Mouse (Mus musculus) forebrain, embryonic 14.5 days (tissue): ENCODE results near the gene Grpel1. TPM values are rescaled to one million over a fixed set of nuclear protein-coding genes. Genes with fewer than 3 reads are reported as not detected.

Experiments used
- ATAC-seq: fragments of 200-750 bp; cut with Nextera tagmentation; 2 replicates; pipeline ENCODE4 v1.8.0; 2017; ENCODE audit warnings: mild to moderate bottlenecking, moderate library complexity
- DNase-seq: peaks from one replicate; pipeline ENCODE4 v3.0.0-alpha.2; 2015; ENCODE audit warnings: low spot score
- H3K27ac ChIP-seq: fragments of 300-500 bp; sonication (generic); 2 replicates; pipeline ENCODE4 v1.5.1; 2014; ENCODE audit warnings: low read depth, mild to moderate bottlenecking, control low read depth, low read length, moderate library complexity
- H3K27me3 ChIP-seq: fragments of 300-500 bp; sonication (generic); replicated peaks from 2 replicates; pipeline ENCODE4 v1.6.1; 2014; ENCODE audit warnings: low read length, control low read depth, mixed read lengths; ENCODE audit not compliant: control insufficient read depth, insufficient read depth
- H3K36me3 ChIP-seq: fragments of 300-500 bp; sonication (generic); 2 replicates; pipeline ENCODE4 v1.6.1; 2014; ENCODE audit warnings: low read length, control low read depth; ENCODE audit not compliant: control insufficient read depth, insufficient read depth
- H3K4me1 ChIP-seq: fragments of 300-500 bp; sonication (generic); 2 replicates; pipeline ENCODE4 v1.6.1; 2014; ENCODE audit warnings: antibody characterized with exemption, low read length, control low read depth; ENCODE audit not compliant: control insufficient read depth, insufficient read depth
- H3K4me2 ChIP-seq: fragments of 300-500 bp; sonication (generic); 2 replicates; pipeline ENCODE4 v1.6.1; 2014; ENCODE audit warnings: mild to moderate bottlenecking, control low read depth, low read length
- H3K4me3 ChIP-seq: fragments of 300-500 bp; sonication (generic); 2 replicates; pipeline ENCODE4 v1.5.1; 2014; ENCODE audit warnings: low read depth, low read length, control low read depth
- H3K9ac ChIP-seq: fragments of 300-500 bp; sonication (generic); 2 replicates; pipeline ENCODE4 v1.6.1; 2014; ENCODE audit warnings: mild to moderate bottlenecking, low read length, control low read depth, moderate library complexity
- H3K9me3 ChIP-seq: fragments of 300-500 bp; sonication (generic); replicated peaks from 2 replicates; pipeline ENCODE4 v1.6.1; 2016; ENCODE audit warnings: low read length, control low read depth, mixed read lengths; ENCODE audit not compliant: control insufficient read depth
- WGBS: fragments of 180-500 bp; shearing (Covaris S2); extraction: QIAGEN DNeasy Blood & Tissue Kit; methylation state at CpG from one replicate; pipeline ENCODE4 v1.1.7; 2014; 5-methylcytosine and 5-hydroxymethylcytosine counted together
- polyA plus RNA-seq: library from polyadenylated mRNA; unstranded; fragments of >200 nt; fragmentation: Nextera tagmentation; extraction: Ambion mirVana; gene quantifications from 2 replicates; pipeline ENCODE4 v1.2.1, GENCODE M21; 2014

The Grpel1 gene
- polyA plus RNA-seq, 1 experiment from 2014 or later = 58.5 TPM

DNA sequence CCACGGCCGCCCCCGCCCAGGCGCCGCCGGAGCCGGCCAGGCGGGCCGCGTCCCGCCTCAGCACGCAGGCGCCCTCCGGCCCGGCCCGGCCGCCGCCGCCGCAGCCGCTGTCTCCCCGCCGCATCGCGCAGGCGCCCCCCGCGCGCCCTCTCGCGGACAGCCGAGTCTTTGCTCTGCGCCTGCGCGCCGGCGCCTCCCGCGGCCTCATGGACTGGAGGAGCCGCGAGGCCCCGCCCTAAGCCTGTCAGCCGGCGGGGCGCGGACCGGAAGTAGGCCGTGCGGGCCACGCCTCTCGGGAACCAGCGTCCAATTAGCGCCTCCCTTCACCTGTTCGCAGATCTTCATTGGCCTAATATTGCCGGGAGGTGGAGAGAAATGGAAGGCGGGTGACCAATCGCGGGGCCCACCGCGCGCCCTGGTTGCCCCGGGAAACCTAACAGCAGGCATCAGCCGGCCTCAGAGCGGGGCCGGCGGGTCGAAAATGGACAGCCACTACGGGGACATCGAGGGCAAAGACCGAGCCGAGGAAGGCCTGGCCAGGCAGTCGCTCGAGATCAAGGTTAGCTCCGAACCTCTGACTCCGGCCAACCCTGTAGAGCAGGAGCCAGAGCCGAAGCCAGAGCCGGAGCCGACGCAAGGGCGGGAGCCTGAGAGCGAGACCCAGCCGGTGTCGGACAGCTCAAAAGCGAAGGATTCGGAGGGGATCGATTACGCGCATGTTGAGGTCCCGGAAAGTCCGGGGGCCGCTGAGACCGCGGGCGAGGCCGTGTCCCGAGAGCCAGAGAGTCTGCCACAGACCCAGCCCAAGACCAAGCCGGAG lies 19.6 kb downstream of the Grpel1 start, which contains the start of the genes Tada2b and Ccdc96:
Gene Tada2b, minus strand, starts transcription at position 115 of the 820 bp plus-strand sequence.
Gene Ccdc96, plus strand, starts transcription at position 418 of the 820 bp plus-strand sequence.
- peak; percentile 99 for DNase-seq
- Histone ChIP-seq H3K36me3 (no peaks in the 10 kb centered on the region), H3K9ac (peak within 1 kb of the TSS; percentile 91), H3K4me2 (peak within 1 kb of the TSS; percentile 98), H3K4me3 (peak within 1 kb of the TSS; percentile 86), H3K9me3 (no peaks in the 10 kb centered on the region), H3K27ac (peak within 1 kb of the TSS; percentile 65; the same call in 1 of the 2 replicates), H3K27me3 (no peaks in the 10 kb centered on the region), H3K4me1 (peaks cover 22% of the 10 kb centered on the region)
- peak; percentile 99 for ATAC-seq
- under 1% methylated on average over 84 of the region's 97 CpGs for WGBS

DNA sequence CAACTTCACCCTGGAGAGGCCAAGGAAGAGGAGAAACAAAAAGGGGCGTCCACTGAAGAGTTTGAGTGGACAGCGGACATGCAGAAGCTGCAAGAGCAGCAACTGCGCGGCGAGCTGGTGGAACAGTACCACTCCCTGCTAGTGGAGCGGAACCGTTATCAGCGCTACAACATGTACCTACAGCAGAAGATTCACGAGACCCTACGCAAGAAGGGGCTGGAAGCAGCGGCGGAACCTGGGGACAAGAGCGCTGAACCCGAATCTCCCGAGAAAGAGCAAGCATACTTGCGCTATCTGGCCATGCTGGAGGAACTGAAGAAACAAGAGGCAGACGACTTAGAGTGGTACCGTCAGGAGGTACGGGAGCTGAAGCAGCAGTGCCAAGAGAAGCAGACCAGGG lies 20.5 kb downstream of the Grpel1 start:
- 45% methylated on average over 19 of the region's 19 CpGs for WGBS
- H3K4me2 ChIP-seq = peak overlapping the region; percentile 98
- H3K9ac ChIP-seq = peak overlapping the region; percentile 68; the same call in 1 of the 2 replicates
- no peak for ATAC-seq
- no peak for DNase-seq
- 0 out of 2 replicates have a peak, but pooled peaks cover 5% of the 10 kb centered on the region for H3K36me3 ChIP-seq
- H3K4me3 ChIP-seq = peak overlapping the region; percentile 59
- no peak overlapping the region for H3K27ac ChIP-seq
- peaks cover 22% of the 10 kb centered on the region for H3K4me1 ChIP-seq
- H3K27me3 ChIP-seq = no peaks in the 10 kb centered on the region
- no peaks in the 10 kb centered on the region for H3K9me3 ChIP-seq

DNA sequence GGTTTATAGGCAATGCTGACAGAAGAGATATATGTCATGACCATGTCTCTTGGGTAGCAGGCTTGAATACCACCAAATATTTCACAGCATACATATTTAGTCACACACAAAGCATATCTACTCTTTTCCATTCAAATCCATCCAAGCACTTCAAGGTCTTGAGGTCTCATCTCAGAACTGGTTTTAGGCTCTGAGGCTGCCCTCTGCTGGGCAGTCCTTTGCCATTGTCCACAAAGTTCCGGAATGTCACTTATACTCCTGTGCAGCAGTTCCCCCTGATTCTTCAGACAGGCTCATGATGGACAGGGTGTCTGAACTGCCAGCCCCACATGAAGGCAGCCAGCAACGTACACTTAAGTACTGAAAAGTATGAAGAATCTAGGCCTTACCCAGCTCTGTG lies 24.4 kb downstream of the Grpel1 start:
- H3K27ac ChIP-seq = no peak overlapping the region
- ATAC-seq = no peak
- DNase-seq = peak; percentile 50
- H3K4me1 ChIP-seq = peaks cover 9% of the 10 kb centered on the region; the same call in 1 of the 2 replicates
- H3K36me3 ChIP-seq = peaks cover 41% of the 10 kb centered on the region
- no peak overlapping the region for H3K4me2 ChIP-seq
- H3K9me3 ChIP-seq = no peaks in the 10 kb centered on the region
- 50% methylated on average over 2 of the region's 2 CpGs for WGBS
- no peak overlapping the region for H3K4me3 ChIP-seq
- H3K9ac ChIP-seq = no peak overlapping the region
- H3K27me3 ChIP-seq = no peaks in the 10 kb centered on the region

DNA sequence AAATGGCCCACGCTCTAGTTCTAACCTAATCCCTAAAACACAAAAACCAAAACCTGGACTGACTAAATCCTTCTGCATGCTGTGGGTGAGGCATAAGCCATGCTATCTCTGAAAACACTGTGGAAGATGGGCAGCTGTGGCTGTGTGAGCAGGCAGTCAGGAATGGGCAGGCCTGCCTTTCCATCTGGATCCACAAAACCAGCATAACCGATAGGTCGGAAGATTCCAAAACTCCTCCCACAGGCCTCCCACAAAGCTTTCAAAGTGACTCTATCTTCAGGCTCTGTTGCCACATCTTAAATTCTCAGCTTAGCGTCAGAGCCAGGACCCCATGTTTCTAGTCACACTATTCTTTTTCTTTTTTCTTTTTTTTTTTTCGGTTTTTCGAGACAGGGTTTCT lies 29.1 kb downstream of the Grpel1 start:
- Histone ChIP-seq H3K4me1 (no peaks in the 10 kb centered on the region), H3K9me3 (no peaks in the 10 kb centered on the region), H3K36me3 (peaks cover 75% of the 10 kb centered on the region), H3K4me3 (no peak overlapping the region), H3K9ac (no peak overlapping the region), H3K27ac (no peak overlapping the region), H3K27me3 (no peaks in the 10 kb centered on the region), H3K4me2 (no peak overlapping the region)
- no peak for ATAC-seq
- whole genome bisulfite sequencing = 90% methylated on average over 6 of the region's 6 CpGs
- no peak for DNase-seq

DNA sequence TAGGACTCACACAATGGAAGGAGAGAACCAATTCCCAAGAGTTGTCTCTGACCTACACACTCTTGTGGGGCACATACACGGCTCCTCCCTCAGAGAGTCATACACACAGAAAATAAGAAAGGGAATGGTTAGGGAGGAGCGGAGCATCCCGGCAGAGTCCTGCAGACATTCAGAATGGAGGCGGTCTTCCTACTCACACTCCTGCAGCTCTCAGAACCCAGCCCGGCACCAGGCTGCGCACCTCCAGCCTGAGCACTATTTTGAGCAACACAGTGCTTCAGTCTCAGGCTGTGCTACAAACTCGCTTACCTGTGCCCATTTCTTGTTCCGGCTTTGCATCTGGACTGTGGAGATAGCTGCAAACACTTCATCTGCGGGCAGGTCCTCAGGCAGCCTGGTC lies 29.9 kb downstream of the Grpel1 start:
- DNase-seq (no peak), ATAC-seq (no peak)
- no peaks in the 10 kb centered on the region for H3K4me1 ChIP-seq
- H3K4me3 ChIP-seq = no peak overlapping the region
- no peaks in the 10 kb centered on the region for H3K27me3 ChIP-seq
- no peak overlapping the region for H3K27ac ChIP-seq
- WGBS = 95% methylated on average over 9 of the region's 9 CpGs
- H3K4me2 ChIP-seq = no peak overlapping the region
- no peak overlapping the region for H3K9ac ChIP-seq
- H3K36me3 ChIP-seq = peaks cover 80% of the 10 kb centered on the region
- H3K9me3 ChIP-seq = no peaks in the 10 kb centered on the region

DNA sequence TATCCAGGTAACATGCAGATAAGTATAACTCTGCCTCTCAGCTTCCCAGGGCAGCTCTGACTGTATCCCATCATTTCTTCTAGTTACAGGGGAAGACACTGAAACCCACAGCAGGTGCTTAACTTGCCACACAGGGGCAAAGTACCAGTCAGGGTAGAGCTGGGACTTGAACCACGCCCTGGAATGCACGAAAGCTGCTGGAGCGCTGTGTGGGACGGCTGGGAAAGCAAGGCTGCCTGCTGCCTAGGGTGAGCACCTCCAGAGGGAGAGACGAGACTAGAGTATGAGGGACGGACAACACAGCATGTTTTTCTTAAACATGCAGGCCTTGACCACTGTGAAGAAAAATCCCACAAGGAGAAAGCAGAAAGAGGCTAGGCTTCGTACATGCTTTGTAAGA lies 40.4 kb downstream of the Grpel1 start:
- peaks cover 95% of the 10 kb centered on the region for H3K36me3 ChIP-seq
- ATAC-seq = no peak
- 91% methylated on average over 7 of the region's 7 CpGs for WGBS

DNA sequence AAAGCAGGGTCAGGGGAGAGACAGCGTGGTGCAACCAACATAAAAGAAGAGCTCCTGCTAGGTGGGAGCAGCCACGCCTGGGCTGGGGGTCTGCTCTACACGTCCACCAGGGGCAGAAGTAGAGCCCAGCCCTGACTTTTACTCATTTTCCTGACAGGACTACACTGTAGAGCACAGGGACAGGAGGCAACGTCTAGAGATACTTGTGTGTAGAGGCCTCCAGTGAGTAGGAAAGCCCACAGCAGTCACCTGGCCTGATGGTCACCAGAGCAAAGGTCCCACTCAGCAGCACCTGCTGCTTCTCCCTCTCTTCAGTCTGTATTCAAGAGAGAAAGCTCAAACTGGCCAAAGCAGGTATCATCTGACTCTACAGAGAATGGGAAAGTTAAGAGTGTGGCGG lies 40.8 kb downstream of the Grpel1 start:
- H3K4me1 ChIP-seq = no peaks in the 10 kb centered on the region
- no peak overlapping the region for H3K27ac ChIP-seq
- no peak overlapping the region for H3K4me2 ChIP-seq
- ATAC-seq (no peak), DNase-seq (no peak)
- no peak overlapping the region for H3K4me3 ChIP-seq
- WGBS = 70% methylated on average over 5 of the region's 5 CpGs
- no peak overlapping the region for H3K9ac ChIP-seq
- H3K9me3 ChIP-seq = no peaks in the 10 kb centered on the region
- H3K36me3 ChIP-seq = peaks cover 96% of the 10 kb centered on the region
- no peaks in the 10 kb centered on the region for H3K27me3 ChIP-seq

More for the DNA sequence above, 40.4 kb downstream of the Grpel1 start:
- Histone ChIP-seq H3K4me1 (no peaks in the 10 kb centered on the region), H3K9me3 (no peaks in the 10 kb centered on the region), H3K4me2 (no peak overlapping the region), H3K9ac (no peak overlapping the region), H3K4me3 (no peak overlapping the region), H3K27me3 (no peaks in the 10 kb centered on the region), H3K27ac (no peak overlapping the region)
- DNase-seq = no peak

DNA sequence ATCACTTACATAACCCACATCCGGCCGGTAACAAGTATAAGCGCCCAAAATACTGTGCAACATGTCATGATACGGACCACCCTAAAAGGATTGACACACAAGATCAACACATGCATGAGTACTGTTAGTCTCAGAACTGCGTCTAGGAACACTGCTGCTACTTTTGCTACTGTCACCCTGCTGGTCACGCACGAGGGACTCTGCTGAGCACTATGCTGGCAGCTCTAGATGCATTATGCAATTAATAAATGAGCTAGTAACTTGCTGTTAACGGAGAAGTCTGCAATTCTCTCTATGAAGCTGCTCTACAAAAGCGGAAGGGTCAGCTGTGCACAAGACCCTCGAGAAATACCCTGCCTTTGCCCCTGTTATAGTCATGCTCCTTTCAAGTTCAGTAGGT lies 43.6 kb downstream of the Grpel1 start:
- H3K27me3 ChIP-seq = no peaks in the 10 kb centered on the region
- H3K9me3 ChIP-seq = no peaks in the 10 kb centered on the region
- H3K36me3 ChIP-seq = peaks cover 95% of the 10 kb centered on the region
- no peak overlapping the region for H3K4me3 ChIP-seq
- ATAC-seq (no peak), DNase-seq (no peak)
- H3K4me1 ChIP-seq = no peaks in the 10 kb centered on the region
- no peak overlapping the region for H3K9ac ChIP-seq
- no peak overlapping the region for H3K27ac ChIP-seq
- 92% methylated on average over 10 of the region's 10 CpGs for WGBS
- no peak overlapping the region for H3K4me2 ChIP-seq

DNA sequence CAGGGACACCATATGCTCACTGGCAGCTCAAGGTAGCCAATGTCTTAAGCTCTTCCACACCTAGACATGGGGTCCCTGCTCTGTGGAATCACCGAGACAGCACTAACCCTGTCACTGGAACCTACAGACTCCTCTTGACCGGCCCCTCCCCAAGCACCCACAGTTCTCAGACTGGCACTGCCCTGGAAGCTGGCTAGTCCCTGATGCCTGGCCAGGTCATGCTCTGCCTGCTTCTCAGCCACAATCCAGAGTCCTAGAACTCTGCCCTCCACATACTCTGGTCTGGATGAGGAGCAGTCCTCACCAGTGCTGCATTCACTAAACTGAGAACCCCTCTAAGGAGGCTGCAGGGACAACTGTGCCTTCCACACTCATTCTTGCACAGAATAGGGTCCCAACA lies 46.2 kb downstream of the Grpel1 start:
- DNase-seq = no peak
- Histone ChIP-seq H3K36me3 (peaks cover 89% of the 10 kb centered on the region), H3K27ac (no peak overlapping the region), H3K4me2 (no peak overlapping the region), H3K9me3 (no peaks in the 10 kb centered on the region), H3K27me3 (no peaks in the 10 kb centered on the region), H3K4me3 (no peak overlapping the region), H3K4me1 (no peaks in the 10 kb centered on the region), H3K9ac (no peak overlapping the region)
- 98% methylated on average over 2 of the region's 2 CpGs for WGBS
- ATAC-seq = no peak
